Mouse (Mus musculus) ES-Bruce4 (cell line): ENCODE data around the gene Stk38l.

Source experiments
- CTCF ChIP-seq: IDR thresholded peaks from one replicate; pipeline ENCODE4 v1.8.1; 2011; ENCODE audit warnings: low read depth, low read length
- EP300 ChIP-seq: IDR thresholded peaks from 2 replicates; pipeline ENCODE4 v1.6.1; 2011; ENCODE audit warnings: low read depth, low read length; ENCODE audit not compliant: insufficient read depth
- POLR2A ChIP-seq: IDR thresholded peaks from one replicate; pipeline ENCODE4 v1.8.1; 2011; ENCODE audit warnings: low read length; ENCODE audit not compliant: insufficient read depth

- TF ChIP-seq CTCF (no peak), POLR2A (no peak), EP300 (no peak)
These were observed 56.8 kb downstream of the Stk38l start for GRCm38 (mm10) chr6:146781566-146781965.
